Mouse (Mus musculus) gastrocnemius, adult 2 months (tissue): Measurements from ENCODE around the gene Slc31a2. TPM values are rescaled to one million over a fixed set of nuclear protein-coding genes. Genes with fewer than 3 reads are reported as not detected.

Source experiments
- DNase-seq: peaks from one replicate; pipeline ENCODE4 v3.0.0; 2022
- H3K27ac ChIP-seq: fragments of 200-600 bp; 2 replicates; pipeline ENCODE4 v1.8.1; 2022; ENCODE audit warnings: mild to moderate bottlenecking
- H3K4me3 ChIP-seq: fragments of 200-600 bp; 2 replicates; pipeline ENCODE4 v1.8.1; 2022; ENCODE audit warnings: mild to moderate bottlenecking, moderate library complexity
- CTCF ChIP-seq: fragments of 200-600 bp; IDR thresholded peaks from 2 replicates; pipeline ENCODE4 v1.8.1; 2022; ENCODE audit warnings: antibody characterized with exemption, mild to moderate bottlenecking, moderate library complexity
- intact Hi-C: fragments of 180-260 bp; cut with DNase I; formaldehyde crosslinking; loops from one replicate; pipeline ENCODE4 v1.15.1; 2025
- total RNA-seq, 2 experiments: library from RNA; stranded (reverse); gene quantifications; 2 replicates each; pipeline ENCODE4 v1.2.3; 2021

Slc31a2 gene
- total RNA-seq, 2 experiments from 2014 or later: 5.8 to 8.9 TPM

- TF ChIP-seq CTCF: no peak
- intact Hi-C loops: no loop called here
- no peak for DNase-seq
- H3K4me3 ChIP-seq: no peak overlapping the region
- no peak overlapping the region for H3K27ac ChIP-seq
These were observed 46.0 kb downstream of the Slc31a2 start for GRCm38 (mm10) chr4:62308406-62308805.

- TF ChIP-seq CTCF: no peak
- no peak overlapping the region for H3K27ac ChIP-seq
- intact Hi-C loops: no loop called here
- no peak overlapping the region for H3K4me3 ChIP-seq
- no peak for DNase-seq
These were observed 50.5 kb downstream of the Slc31a2 start for GRCm38 (mm10) chr4:62312821-62313220.

DNA sequence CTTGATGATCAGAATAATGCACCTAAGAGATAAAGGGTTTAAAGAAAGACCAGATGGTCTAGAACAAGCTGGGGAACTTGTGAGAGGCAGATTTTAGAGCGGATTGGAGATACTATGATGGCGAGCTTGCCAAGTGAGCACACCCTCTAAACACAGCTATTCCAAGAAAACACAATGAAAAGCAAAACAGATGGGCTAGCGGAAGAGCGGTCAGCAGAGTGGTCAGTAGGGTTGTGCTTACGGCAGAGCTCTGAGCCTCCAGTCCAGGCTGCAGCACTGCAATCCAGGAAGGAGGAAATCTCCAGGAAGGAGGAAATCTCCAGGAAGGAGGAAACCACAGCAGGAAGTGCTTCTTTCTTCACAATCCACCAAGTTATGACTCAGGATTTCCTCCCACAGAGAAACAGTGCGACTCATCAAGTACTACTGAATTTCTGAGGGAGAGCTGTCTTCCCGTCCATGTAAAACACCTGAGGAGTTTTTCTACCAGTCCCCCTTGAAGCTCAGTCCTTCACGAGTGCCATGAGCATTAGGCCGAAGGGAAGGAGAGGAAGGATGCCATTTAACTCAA lies 51.4 kb downstream of the Slc31a2 start:
- no peak for TF ChIP-seq CTCF
- DNase-seq: no peak
- no peak overlapping the region for H3K4me3 ChIP-seq
- intact Hi-C loops: no loop called here
- no peak overlapping the region for H3K27ac ChIP-seq

GRCm38 (mm10) chr4:62314516-62314915 lies 52.2 kb downstream of the Slc31a2 start:
- intact Hi-C loops: no loop called here
- H3K27ac ChIP-seq: no peak overlapping the region

GRCm38 (mm10) chr4:62316456-62316855 lies 54.1 kb downstream of the Slc31a2 start:
- Histone ChIP-seq H3K4me3 (no peak overlapping the region), H3K27ac (no peak overlapping the region)
- no peak for TF ChIP-seq CTCF
- intact Hi-C loops: no loop called here
- no peak for DNase-seq

More at GRCm38 (mm10) chr4:62314516-62314915, 52.2 kb downstream of the Slc31a2 start:
- no peak for TF ChIP-seq CTCF
- DNase-seq: no peak
- H3K4me3 ChIP-seq: no peak overlapping the region

GRCm38 (mm10) chr4:62318294-62318693 lies 55.9 kb downstream of the Slc31a2 start:
- Histone ChIP-seq H3K27ac (no peak overlapping the region), H3K4me3 (no peak overlapping the region)
- intact Hi-C loops: no loop called here
- no peak for DNase-seq
- TF ChIP-seq CTCF: no peak

DNA sequence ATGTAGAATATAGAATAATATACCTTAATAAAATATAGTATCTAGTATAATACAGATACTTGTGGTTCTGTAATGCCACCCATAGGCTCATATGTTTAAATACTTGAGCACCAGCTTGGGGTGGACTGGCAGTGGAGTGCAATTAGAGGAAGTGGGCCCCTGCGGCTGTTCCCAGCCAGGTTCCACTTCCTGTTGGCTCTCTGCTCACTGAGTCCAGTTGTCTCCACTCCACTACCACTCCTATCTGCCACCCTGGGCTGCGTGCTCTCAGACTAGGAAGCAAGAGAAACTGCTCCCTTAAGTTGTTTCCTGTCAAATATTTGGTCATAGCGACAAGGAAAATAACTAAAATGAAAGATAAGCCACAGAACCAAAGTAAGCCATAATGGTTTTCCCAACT lies 60.3 kb downstream of the Slc31a2 start:
- no peak for TF ChIP-seq CTCF
- H3K27ac ChIP-seq: no peak overlapping the region
- H3K4me3 ChIP-seq: no peak overlapping the region
- intact Hi-C loops: no loop called here
- no peak for DNase-seq

DNA sequence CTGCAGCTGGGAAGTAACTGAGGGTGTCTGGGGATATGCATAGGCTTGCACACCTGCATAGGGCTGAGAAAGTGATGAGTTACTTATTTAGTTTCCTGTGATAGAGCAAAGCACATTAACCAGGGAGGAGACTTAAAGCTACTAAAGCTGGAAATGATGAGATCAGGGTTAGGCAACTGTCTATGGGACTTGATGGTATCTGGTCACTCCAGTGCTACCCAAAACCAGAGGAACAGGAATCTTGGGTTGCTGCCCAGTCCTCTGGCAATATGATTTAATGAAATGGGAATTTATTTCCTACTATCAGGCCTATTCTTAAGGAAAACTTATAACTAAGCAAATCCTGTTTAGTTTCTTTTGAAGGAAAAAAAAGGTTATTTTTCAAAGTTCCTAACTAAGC lies 63.7 kb downstream of the Slc31a2 start:
- intact Hi-C loops: no loop called here
- Histone ChIP-seq H3K27ac (no peak overlapping the region), H3K4me3 (no peak overlapping the region)
- DNase-seq: no peak
- no peak for TF ChIP-seq CTCF

DNA sequence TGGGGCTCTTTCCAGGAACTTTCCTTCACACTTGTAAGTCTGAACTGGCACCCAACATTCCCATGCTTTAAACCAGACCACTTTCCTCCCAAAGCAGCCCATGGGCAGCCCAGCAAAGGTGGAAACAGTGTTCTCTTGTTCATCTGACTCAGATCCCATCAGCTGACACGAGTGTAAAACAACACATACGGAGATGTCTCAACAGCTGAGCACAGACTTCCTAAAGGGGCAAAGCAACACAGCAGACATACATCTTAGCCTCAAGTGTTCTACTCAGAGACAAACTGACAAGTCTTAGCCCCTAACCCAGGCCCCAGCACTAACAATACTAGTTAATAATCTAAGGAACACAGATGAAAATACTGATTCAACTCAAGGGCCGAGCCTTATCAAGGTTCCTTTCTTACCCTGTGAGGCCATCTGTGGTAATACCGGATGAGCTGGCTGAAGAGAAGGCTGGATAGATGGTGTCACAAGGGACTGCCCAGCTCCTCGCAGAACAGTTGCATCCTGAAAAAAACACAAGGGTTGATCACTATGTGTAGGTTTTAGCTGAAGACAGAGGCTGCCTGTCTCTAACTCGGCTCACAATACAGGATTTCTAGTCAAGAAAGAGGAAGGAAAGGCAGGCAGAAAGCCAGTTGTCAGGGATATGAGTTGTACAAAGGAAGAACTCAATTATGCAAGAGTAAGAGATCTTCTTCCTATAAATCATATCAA lies 66.7 kb downstream of the Slc31a2 start:
- intact Hi-C loops: no loop called here
- no peak for TF ChIP-seq CTCF
- Histone ChIP-seq H3K4me3 (peak overlapping the region; percentile 21), H3K27ac (peak overlapping the region; percentile 0; the same call in 1 of the 2 replicates)
- no peak for DNase-seq

GRCm38 (mm10) chr4:62331977-62332376 lies 69.6 kb downstream of the Slc31a2 start:
- Histone ChIP-seq H3K4me3 (no peak overlapping the region), H3K27ac (no peak overlapping the region)
- DNase-seq: no peak
- intact Hi-C loops: no loop called here
- TF ChIP-seq CTCF: 0 out of 2 replicates have a peak, but pooled peaks have one; percentile 7

- DNase-seq: no peak
- Histone ChIP-seq H3K4me3 (no peak overlapping the region), H3K27ac (no peak overlapping the region)
- intact Hi-C loops: no loop called here
- no peak for TF ChIP-seq CTCF
These were observed 76.2 kb downstream of the Slc31a2 start for GRCm38 (mm10) chr4:62338536-62338935.

- TF ChIP-seq CTCF: peak; percentile 65
- intact Hi-C loops: loop anchor here (5.0 kb wide), 1 partner anchor 163 kb away; no protein-coding TSS in a partner anchor
- no peak for DNase-seq
- Histone ChIP-seq H3K4me3 (no peak overlapping the region), H3K27ac (no peak overlapping the region)
These were observed 81.6 kb downstream of the Slc31a2 start for GRCm38 (mm10) chr4:62344000-62344399.

- Histone ChIP-seq H3K27ac (no peak overlapping the region), H3K4me3 (no peak overlapping the region)
- intact Hi-C loops: loop anchor here (5.0 kb wide), 1 partner anchor 61 kb away; the partner anchor contains the start of genes Cdc26 and Prpf4
- TF ChIP-seq CTCF: no peak
- DNase-seq: no peak
These were observed 83.5 kb downstream of the Slc31a2 start for GRCm38 (mm10) chr4:62345827-62346226.
